Mouse (Mus musculus) lung, adult 2 months (tissue): ENCODE measurements around the gene Ppdpf.

Experiments
- CTCF ChIP-seq: fragments of 200-500 bp; IDR thresholded peaks from 2 replicates; pipeline ENCODE4 v1.5.1; 2011; ENCODE audit warnings: mild to moderate bottlenecking, low read length, control low read depth; ENCODE audit not compliant: insufficient read depth
- POLR2A ChIP-seq: fragments of 200-500 bp; IDR thresholded peaks from 2 replicates; pipeline ENCODE4 v1.6.1; 2011; ENCODE audit warnings: low read depth, mild to moderate bottlenecking, control low read depth, low read length, borderline replicate concordance; ENCODE audit errors: extremely low read depth

DNA sequence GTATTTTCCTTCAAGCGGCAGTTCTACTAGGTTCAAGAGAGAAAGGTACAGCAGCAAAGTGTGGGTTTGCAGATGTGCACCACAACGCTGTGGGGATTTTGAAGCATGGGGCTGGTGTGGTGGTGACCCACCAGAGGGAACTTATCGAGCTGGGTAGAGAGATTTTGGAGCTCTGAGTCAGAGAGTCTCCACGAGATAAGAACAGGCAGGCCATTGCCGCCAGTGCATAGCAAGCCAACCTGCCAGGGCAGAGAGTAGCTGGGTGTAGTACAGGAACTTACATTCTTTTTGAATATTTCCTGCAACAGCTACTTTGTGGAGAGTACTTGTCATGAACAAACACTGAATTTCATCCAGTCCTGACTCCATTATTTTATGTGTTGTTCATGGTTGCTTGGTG lies 8.6 kb upstream of the Ppdpf start:
- TF ChIP-seq POLR2A = no peak
- no peak for TF ChIP-seq CTCF
